Mouse (Mus musculus) frontal cortex, postnatal 36 days (tissue): ENCODE measurements at regions not wholly inside any gene's neighbourhood (a gene's known extent, or its start where the extent isn't known, plus 50 kb on each side); places are given as distances from the start of the nearest gene placed in this dataset.

Experiments used
- DNase-seq, 2 experiments: peaks; one replicate each; pipeline ENCODE4 v3.0.0; 2022; ENCODE audit warnings: low spot score in 2 of 2

DNA sequence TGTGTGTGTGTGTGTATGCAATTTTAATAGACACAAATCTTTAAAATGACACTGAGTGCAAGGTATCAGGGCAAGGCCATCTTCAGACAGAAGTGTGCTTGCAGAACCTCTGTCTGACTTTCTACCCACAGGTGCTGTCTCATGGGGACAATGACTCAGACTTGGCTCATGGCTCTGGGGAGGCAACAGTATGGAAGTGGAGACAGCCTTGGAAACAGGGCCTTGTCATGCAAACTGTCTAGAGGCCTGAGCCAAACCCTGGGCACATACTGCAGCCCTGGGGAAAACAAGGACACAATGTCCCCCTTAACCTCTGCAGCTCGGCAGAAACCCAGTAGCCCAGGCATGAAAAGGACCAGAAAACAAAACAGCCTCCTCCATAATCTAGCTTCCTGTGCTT, 405.6 kb downstream of the Pdcd6ip start:
- DNase-seq, result peak in 1 of 2 experiments; percentile 57

DNA sequence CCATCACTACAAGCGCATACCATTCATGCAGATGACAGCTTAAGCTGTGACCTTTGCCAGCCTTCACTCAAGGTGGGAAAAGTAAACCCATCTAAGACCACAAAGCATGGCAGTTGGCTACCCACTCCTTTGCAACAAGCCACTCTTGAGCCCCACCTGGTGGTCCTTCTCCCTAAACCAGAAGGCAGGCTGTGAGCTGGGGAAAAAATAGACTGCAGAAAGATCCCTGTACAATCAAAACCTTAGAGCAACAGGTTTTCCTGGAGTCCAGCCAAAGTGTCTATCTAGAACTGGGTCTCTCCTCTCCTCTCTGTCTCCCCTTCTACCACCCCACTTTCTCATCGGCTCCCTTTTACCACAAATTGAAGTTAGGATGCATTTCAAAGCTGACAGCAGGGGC, 407.2 kb downstream of the Pdcd6ip start:
- peak in 1 of 2 experiments; percentile 68 for DNase-seq

DNA sequence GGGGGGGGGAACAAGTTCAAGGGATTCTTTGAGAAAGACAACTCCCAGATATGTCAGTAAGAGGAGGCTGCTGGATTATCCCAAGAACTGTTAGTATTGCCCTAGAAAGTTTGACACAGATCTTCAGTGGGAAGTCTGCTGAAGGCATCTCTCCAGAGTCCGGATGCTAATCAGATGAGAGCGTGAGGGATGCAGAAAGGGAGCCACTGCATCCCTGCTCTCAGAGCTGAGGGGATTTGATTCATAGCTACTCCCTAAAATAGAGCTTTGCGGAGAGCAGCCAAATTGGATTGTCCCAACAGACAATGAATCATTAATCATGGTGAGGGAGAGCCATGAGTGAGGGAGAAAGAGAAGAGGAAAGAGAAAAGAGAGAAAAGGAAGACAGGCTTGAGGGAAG, 408.2 kb downstream of the Pdcd6ip start:
- DNase-seq, result no peak

DNA sequence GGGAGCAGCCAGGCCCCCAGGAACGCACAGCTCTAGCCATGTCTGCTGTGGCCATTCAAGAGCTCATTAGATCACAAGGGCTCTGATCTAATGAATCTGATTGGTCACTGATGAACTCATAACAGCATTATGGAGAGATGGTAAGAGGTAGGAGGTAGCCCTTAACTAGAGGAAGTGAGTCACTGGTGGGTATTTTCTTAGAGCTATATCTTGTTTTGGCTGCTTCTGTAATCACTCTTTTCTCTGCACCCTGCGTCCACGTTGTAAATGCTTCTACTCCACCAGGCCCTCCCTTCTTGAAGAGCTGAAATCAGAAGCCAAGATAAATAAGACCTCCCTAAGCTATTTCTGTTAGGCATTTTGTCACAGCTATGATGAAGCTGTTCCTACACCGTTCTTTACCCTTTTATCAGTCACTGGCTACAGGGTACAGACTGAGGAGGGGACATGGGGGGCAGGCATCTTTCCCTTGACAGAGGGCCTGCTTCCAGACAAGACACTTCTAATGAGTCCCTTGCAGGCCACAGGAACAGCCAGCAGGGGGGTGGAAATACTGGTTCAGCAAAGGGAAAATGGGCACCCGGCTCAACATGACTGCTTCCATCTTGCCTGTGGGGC, 412.1 kb downstream of the Pdcd6ip start:
- no peak for DNase-seq

DNA sequence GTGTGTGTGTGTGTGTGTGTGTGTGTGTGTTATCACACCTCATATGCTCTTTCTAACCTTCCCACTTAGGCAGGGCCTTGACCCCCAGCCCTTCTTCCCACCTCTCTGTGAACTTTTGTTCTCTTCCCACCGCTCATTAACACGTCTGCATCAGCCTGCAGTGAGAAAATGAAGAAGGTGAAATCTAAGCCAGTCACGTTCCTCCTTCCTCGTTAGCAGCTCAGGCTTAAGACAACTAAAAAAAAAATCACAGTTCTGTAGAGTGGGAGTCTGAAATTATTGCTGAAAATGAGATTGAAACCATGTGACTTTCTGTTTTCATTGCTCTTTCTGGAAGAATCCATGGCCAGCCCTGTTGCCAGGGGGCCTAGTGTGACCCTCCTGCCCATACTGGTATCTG, 420.7 kb downstream of the Pdcd6ip start:
- no peak for DNase-seq

DNA sequence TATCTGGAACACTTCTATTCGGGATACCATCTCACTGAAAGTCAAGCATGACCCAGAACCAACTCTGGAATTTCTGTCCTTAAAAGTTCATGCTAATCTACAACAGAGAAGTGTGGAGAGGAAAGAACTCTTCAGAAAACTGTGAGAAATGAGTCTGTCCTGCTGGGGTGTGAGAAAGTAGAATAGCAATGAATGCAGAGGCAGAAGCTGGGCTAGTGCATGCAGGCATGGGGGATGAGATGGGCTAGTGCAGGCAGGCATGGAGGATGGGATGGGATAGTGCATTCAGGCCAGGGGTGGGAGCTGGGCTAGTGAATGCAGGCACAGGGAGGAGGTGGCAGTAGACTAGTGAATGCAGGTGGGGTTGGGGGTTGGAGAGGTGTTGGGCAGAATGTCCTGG, 424.8 kb downstream of the Pdcd6ip start:
- DNase-seq, result no peak

DNA sequence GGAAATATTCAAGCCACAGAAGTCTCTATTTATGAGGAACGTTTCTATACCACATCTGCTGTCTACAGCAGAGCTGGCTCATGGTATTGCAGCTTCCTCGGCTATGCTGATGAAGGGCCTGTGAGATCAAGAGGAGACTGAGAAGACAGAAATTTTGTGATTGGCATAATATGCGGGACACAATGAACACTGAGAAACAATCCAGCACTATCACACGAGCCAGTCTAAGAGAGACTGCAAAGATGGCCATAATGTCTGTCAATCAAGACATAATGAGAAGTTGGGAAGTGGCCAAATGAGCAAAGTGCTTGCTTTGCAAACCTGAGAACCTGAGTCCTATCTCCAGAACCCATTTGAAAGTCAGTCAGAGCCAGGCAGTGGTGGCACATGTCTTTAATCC, 437.5 kb downstream of the Pdcd6ip start:
- DNase-seq, result no peak

DNA sequence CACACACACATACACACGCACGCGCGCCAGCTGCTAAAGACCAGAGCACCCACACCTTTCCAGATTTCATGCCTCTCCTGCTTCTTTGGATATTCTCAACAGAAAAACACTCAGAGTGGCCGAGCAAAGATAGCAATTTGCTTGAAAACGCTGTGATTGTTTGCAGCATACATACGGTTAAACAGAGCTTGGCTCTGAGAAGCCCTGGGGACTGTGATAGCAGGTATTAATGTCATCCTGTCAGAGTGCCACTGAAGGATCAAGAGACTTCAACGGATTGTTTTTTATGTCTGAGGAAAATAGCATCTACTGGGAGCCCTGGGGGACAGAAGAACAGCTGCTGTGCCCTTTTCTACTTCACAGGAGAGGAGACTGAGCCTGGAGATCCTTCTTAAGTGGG, 440.4 kb downstream of the Pdcd6ip start:
- no peak for DNase-seq

DNA sequence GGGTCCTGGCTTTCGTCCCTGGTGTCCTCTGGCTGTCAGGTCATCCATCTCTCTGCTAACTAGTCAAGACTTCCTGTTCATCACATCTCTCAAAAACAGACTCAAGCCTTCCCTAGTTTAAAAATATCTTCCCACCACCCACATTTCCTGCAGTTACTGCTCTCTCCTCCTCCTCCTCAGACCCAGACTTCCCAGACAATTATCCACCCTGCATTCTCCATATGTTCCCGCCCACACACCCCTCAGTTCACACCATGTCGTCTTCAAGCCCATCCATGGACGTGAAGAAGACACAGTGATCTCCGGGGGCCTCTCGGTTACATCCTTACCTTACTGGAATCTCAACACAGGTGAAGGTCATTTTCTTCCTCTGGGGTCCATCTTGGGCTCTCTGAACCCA, 444.4 kb downstream of the Pdcd6ip start:
- peak; percentile 83 to 87 for DNase-seq

DNA sequence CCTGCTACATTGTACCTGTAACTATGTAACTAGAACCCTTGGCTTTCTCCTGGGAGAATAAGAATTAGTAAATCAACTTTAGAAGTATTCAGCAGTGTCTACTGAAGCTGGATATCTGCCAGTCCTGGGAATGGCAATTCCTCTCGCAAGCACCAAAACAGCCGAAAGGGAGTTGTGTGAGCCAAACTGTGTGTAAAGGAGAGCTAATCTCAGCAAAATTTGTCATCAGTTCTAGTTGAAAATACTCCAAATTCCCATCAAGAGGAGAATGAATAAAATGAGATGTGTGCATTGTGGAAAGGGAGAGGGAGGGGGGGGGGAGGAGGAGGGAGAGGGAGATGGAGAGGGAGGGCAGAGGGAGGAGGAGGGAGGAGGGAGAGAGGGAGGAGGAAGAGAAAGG, 447.8 kb downstream of the Pdcd6ip start:
- DNase-seq, result no peak

DNA sequence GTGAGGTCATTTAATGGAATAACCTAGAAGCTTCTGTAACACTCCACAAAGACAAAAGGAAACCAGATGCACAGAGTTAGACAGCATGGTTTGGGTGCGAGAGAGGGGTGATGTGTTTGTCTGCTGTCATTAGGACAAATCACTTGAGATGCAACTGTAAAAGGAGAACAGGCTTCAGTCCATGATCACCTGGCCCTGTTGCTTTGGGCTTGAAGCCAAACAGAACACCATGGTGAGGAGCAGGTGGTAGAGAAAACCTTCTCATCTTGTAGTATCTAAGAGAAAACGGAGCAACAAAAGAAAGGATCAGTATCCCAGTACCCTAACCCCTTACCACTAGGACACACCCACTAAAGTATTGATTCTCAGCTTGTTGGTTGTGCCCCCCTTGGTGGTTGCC, 449.5 kb downstream of the Pdcd6ip start:
- DNase-seq, result no peak

DNA sequence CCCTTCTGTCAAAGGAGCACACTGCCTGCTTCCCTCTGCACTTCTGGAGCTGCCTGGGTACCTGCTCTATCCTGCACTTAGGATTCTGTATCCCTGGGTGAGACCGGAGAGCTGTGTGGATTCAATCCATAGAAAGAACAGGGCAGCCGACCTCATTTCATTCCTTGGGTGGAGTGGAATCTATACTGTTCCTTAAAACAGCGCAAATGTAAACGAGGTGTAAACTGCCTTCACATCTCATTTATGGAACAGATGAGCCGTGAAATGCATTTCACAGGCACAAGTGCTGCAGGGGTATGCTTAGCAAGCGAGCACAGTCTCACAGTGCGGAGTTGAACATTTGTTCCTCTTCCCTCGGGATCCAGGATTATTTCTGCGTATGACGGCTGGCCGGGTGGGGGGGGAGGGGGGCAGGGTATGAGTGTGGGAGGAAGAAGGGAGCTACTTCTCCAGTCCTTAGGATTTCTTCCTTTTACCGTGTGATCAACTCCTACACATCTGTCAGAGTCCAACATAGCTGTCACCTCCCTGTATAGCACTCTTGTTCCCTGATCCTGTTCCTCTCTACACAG, 459.3 kb downstream of the Pdcd6ip start:
- DNase-seq, result peak; percentile 58 to 87

DNA sequence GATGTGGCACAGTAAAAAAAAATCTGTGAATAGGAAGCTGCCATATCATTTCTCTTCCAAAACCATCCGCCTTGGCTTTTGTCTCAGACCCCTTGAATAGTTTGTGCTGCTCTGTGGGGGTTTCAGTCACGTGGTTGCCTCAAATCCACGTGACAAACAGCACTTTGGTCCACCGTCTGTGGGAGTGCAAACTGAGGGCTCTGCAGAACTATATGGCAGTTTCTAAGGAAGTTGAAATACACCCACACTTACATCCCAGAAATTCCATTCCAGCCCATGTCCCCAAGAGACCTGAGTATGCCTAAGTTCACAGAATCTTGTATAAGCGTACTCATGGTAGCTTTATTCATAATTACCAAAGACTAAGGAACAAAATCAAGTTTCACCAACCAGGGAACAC, 460.1 kb downstream of the Pdcd6ip start:
- DNase-seq, result peak in 1 of 2 experiments; percentile 81

DNA sequence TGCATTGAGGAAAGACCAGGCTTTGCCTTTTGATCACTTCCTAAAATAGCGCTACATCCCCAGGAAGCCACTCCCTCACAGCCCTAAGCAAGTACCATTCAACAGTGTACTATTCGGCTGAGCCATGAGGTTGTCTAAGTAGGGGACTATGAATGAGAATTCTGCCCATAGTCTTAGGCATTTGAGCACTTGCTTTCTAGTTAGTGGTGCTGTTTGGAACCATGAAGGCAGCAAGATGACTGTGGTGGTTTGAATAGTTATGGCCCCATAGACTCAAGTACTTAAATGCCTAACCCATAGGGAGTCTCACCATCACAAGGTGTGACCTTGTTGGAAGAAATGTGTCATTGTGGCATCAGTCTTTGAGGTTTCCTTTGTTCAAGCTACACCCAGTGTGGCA, 464.2 kb downstream of the Pdcd6ip start:
- DNase-seq, result no peak

DNA sequence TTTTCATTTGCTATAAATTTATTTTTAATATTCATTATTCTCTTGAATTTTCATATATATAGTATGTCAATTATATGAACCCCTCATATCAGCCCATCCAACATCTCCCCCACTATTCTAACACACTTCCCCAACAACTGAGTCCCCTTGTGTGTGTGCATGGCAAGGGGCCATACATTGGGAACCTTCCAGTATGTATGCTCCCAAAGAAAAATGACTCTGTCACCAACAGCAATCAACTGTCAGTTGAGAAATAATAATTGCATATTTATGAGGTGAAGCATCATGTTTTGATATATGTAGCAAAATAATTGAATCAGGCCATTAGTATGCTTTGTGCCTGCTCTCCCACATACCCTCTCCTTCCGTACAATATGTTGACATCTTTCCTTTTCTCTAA, 474.7 kb downstream of the Pdcd6ip start:
- DNase-seq, result no peak

DNA sequence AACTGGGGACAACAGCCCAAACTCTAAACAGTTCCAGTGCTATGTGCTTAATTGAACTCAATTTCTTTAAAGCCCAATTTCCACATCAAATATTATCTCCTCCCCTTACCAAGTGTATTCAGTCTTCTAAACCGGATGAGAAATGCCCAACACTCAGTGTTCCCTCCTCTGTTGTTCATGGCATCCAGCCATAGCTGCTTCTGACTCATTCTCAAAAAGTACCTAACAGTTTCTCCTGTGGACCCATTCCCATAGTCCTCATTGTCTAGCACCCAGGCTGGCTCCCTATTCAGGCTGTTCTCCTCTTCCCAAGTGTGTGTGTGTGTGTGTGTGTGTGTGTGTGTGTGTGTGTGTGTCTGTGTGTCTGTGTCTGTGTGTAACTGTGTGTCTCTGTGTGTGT, 478.7 kb downstream of the Pdcd6ip start:
- no peak for DNase-seq

DNA sequence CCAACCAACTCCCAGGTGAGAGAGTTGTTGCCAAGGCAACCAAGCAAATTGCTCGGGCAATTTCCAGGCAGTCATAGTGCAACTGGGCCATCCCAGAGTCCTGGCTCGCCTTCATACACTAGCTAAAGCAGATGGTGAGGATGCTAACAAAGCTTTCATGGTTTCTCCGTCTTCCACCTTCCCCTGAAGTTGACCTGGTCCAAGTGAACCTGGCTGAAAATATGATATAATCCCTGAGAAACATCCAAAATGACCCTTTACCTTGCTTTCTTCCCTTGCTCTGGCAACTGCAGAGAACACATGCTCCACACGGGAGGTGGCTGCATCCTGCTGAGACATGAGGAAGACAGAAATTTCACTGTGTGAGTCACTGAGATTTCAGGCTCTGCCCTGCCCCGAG, 494.1 kb downstream of the Pdcd6ip start:
- DNase-seq, result no peak

DNA sequence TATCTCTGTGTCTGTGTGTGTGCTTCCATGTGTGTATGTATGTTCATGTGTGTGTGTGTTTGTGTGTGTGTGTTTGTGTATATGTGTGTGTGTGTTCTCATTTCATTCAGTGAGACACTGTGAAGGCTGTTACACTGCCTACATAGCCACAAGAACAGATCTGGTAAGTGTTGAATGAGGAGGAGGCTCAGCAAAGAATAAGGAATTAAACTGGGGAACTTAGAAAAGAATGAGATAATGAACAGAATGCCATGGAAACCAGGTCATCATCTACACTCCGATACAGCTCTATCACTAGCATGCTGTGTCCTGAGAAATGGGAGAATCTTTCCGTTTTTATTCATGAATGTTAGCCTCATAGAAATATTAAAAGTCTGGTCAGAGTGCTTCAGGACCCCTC, 495.7 kb downstream of the Pdcd6ip start:
- DNase-seq, result no peak

DNA sequence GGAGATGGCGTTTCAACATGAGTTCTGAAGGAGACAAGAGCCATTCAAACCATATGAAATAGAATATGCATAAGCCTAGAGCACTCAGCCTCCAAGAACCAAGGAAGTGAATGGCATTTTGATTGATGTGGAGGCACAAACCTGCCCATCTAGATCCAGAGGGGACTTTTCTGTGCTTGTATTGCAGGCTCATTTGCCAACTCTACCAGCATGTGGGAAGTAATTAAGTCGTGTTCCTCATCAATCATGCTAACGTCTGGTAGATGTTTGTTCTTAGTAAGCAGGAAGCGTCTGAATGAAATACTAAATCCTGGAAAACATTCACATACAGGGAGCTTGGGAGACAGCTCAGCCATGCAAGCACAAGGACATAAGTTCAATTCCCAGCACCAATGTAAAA, 499.9 kb downstream of the Pdcd6ip start:
- DNase-seq, result no peak

DNA sequence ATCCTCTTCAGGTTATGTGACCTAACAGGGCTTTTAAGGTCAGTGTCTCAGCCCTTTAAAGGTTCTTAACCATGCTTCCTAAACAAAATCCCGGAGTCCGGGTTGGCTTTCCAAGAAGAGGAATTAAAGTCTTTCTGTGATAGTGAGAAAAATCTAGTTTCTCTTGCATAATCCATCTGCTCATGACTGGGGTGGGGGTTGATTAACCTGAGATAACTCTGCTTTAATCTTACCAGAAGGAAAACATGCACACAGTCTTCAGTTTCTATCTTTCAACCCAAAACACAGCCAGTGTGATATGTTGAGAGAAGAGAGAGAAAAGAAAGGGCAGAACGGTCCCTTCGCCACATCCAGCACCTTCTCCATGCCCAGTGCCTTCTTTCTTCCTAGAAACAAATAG, 508.8 kb downstream of the Pdcd6ip start:
- peak in 1 of 2 experiments; percentile 44 for DNase-seq

DNA sequence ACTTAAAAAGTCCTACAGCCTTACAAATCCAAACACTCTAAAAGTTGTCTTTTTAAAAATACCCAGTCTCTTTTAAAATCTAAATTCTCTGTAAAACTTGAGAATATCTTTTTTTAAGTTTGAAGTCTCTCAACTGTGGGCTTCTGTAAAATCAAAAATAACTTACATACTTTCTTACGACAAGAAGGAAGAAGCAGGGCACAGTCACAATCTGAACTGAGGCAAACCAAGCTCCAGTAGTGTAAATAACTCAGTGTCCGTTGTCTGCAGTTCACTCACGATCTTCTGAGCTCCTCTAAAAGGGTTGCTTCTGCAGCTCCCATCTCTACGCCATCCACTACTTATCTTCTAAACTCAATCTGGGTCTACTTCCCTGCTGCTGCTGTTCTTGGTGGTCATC, 512.5 kb downstream of the Pdcd6ip start:
- DNase-seq, result no peak

DNA sequence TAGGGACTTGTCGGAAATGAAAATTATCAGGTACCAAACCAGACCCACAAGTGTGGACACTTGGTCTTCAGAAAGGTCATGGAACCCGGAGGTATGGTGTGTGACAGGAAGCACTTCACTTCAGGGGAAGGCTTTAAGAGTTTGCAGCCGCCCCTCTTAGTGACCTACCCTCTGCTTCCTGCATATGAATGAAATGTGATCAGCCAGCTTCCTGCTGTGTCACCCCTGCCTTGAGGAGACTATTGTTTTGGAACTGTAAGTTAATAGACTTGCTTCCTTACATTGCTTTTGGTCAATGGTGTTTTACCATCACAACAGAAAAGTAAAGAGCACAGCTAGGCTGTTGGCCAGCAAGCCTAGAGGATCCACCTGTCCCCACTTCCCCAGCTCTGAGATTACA, 515.3 kb downstream of the Pdcd6ip start:
- no peak for DNase-seq

DNA sequence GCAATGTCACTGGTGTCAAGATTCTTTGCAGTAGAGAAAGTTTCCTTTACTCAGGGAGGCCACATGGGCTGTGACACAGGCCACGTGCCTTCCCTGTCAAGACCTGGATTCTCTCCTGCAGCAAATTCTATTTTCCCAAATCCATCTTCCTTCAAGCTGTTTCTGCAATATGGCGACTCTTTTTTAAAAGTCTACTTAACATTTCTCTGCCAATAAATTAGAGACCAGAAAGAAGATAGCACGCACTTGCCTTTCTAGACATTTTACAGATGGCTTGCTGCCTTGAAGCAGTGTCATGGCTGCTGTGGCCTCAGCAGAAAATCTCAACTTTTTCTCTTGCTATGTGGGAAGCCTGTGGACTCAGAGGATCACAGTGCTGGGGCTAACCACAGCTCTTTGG, 516.9 kb downstream of the Pdcd6ip start:
- DNase-seq, result no peak

DNA sequence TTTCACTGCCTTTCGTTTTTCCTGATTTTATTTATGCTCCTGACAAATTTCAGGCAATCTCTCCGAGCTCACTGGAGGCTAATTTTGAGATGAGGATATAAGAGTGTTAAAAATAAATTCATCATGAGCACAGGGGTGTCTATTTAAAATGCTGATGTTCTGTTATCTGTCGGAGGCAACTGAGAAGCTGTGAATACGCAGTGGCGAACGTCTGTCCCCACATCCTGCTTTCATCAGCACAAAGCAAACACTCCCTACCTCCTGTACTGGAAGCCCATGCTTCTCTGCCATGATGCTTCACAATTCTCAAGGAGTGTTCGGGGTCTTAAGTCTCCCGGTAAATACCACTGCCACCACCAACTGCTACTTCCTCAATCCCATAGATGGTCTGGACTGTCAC, 526.9 kb downstream of the Pdcd6ip start:
- peak in 1 of 2 experiments; percentile 60 for DNase-seq
